Mouse (Mus musculus) heart, embryonic 12.5 days (tissue): ENCODE results near the gene Pcyt1a. TPM values are rescaled to one million over a fixed set of nuclear protein-coding genes. Genes with fewer than 3 reads are reported as not detected.
A peak's percentile ranks its signal among the peaks of the same experiment; 100 is the strongest.

ENCODE experiments used
- ATAC-seq: fragments of 200-750 bp; cut with Nextera tagmentation; 2 replicates; pipeline ENCODE4 v1.8.0; 2017; ENCODE audit warnings: moderate TSS enrichment, moderate library complexity; ENCODE audit not compliant: insufficient number of reproducible peaks, low FRiP score
- H3K27ac ChIP-seq: fragments of 300-500 bp; sonication (generic); 2 replicates; pipeline ENCODE4 v1.5.1; 2016; ENCODE audit warnings: mild to moderate bottlenecking, moderate library complexity; ENCODE audit not compliant: poor library complexity, severe bottlenecking
- H3K27me3 ChIP-seq: fragments of 300-500 bp; sonication (generic); replicated peaks from 2 replicates; pipeline ENCODE4 v1.6.1; 2016; ENCODE audit warnings: mild to moderate bottlenecking, moderate library complexity
- H3K36me3 ChIP-seq: fragments of 300-500 bp; sonication (generic); 2 replicates; pipeline ENCODE4 v1.6.1; 2016; ENCODE audit warnings: mild to moderate bottlenecking, moderate library complexity
- H3K4me1 ChIP-seq: fragments of 300-500 bp; sonication (generic); replicated peaks from 2 replicates; pipeline ENCODE4 v1.6.1; 2016; ENCODE audit warnings: mild to moderate bottlenecking
- H3K4me2 ChIP-seq: fragments of 300-500 bp; sonication (generic); 2 replicates; pipeline ENCODE4 v1.6.1; 2016; ENCODE audit warnings: mild to moderate bottlenecking, moderate library complexity
- H3K4me3 ChIP-seq: fragments of 300-500 bp; sonication (generic); 2 replicates; pipeline ENCODE4 v1.5.1; 2016; ENCODE audit warnings: mild to moderate bottlenecking
- H3K9ac ChIP-seq: fragments of 300-500 bp; sonication (generic); 2 replicates; pipeline ENCODE4 v1.6.1; 2016; ENCODE audit warnings: mild to moderate bottlenecking, moderate library complexity
- H3K9me3 ChIP-seq: fragments of 300-500 bp; sonication (generic); replicated peaks from 2 replicates; pipeline ENCODE4 v1.6.1; 2016; ENCODE audit warnings: mild to moderate bottlenecking, moderate library complexity
- WGBS: fragments of 180-500 bp; shearing (Covaris S2); methylation state at CpG from one replicate; pipeline ENCODE4 v1.1.7; 2016; 5-methylcytosine and 5-hydroxymethylcytosine counted together
- polyA plus RNA-seq: library from polyadenylated mRNA; unstranded; fragments of >200 nt; fragmentation: Nextera tagmentation; extraction: Ambion mirVana; gene quantifications from 2 replicates; pipeline ENCODE4 v1.2.1, GENCODE M21; 2016

The Pcyt1a gene
- polyA plus RNA-seq, 1 experiment from 2014 or later = 43.2 TPM

DNA sequence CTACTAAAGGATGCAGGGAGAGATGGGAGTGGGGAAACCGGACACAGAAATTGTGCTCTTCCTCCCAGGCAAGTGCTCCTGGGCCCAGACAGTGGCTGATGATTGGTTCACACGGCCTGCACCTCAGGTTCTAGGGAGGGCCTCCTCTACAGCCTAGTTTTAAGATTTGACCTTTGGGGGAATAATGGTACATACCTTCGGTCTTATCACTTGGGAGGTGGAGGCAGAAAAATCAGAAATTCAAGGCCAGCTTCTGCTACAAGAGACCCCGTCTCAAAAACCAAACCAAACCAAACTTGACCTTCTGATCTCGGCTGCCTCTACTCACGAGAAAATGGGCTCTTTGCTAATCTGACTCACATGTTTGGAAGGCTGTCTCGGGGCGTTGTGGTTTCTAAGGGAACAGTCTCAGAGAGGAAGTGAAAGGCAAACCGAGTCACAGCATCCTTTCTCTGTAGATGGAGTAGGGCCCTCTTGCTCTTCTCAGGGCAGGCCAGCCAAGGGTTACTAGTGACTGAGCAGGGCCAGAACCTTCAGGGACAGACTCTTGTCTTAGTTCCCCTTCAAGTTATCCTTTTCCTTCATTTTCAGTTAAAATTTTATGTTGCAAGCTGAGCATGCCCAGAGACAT is 29.3 kb upstream of the Pcyt1a start:
- ATAC-seq = no peak
- no peaks in the 10 kb centered on the region for H3K36me3 ChIP-seq
- H3K27me3 ChIP-seq = no peaks in the 10 kb centered on the region
- WGBS = 74% methylated on average over 9 of the region's 9 CpGs
- no peak overlapping the region for H3K4me2 ChIP-seq
- peaks cover 6% of the 10 kb centered on the region; the same call in 1 of the 2 replicates for H3K4me1 ChIP-seq
- no peak overlapping the region for H3K4me3 ChIP-seq
- H3K9me3 ChIP-seq = no peaks in the 10 kb centered on the region
- no peak overlapping the region for H3K9ac ChIP-seq
- H3K27ac ChIP-seq = no peak overlapping the region

DNA sequence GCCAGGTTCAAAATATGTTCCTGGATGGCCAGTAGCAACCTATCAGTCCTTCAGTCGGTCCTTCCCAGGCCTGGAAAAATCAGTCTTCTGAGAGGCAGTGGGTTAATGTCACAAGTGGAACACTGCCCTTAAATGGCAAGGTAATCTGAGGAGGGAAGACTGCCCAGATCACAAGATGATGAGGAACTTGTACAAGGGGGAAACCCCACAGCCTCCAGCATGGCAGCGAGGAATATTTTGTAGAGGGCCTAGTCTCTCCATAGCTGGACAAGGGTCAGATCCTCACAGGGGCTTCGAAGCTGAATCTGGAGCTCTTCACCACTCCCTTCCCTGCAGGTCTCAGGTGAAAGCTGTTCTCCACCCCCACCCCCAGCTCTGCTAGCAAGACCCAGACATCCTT is 27.9 kb upstream of the Pcyt1a start:
- 67% methylated on average over 3 of the region's 3 CpGs for WGBS

DNA sequence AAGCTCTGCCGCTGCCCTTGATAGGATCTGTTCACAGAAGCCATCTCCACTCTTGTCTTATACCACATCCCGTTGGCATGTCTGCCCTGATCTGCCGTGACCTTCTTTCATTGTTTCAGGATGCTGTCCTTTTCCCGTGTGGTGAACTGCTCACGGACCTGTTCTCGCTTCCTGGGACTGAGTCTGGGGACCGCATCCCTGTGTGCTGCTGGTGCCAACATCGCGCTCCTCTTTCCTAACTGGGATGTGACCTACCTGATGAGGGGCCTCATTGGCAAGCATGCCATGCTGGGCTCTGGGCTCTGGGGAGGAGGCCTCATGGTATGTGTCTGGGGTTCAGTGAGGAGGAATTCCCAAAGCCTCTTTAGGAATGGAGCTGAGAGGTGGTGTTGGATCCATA is 25.0 kb upstream of the Pcyt1a start:
- H3K9me3 ChIP-seq = no peaks in the 10 kb centered on the region
- H3K4me1 ChIP-seq = no peaks in the 10 kb centered on the region
- H3K27me3 ChIP-seq = no peaks in the 10 kb centered on the region
- H3K36me3 ChIP-seq = no peaks in the 10 kb centered on the region
- no peak overlapping the region for H3K4me3 ChIP-seq
- no peak overlapping the region for H3K27ac ChIP-seq
- H3K9ac ChIP-seq = no peak overlapping the region
- no peak for ATAC-seq
- 82% methylated on average over 9 of the region's 9 CpGs for WGBS
- no peak overlapping the region for H3K4me2 ChIP-seq

More for the DNA sequence above, 27.9 kb upstream of the Pcyt1a start:
- H3K9me3 ChIP-seq = no peaks in the 10 kb centered on the region
- no peak overlapping the region for H3K4me3 ChIP-seq
- H3K27me3 ChIP-seq = no peaks in the 10 kb centered on the region
- ATAC-seq = no peak
- no peak overlapping the region for H3K4me2 ChIP-seq
- H3K27ac ChIP-seq = no peak overlapping the region
- H3K9ac ChIP-seq = no peak overlapping the region
- H3K4me1 ChIP-seq = no peaks in the 10 kb centered on the region
- H3K36me3 ChIP-seq = no peaks in the 10 kb centered on the region

DNA sequence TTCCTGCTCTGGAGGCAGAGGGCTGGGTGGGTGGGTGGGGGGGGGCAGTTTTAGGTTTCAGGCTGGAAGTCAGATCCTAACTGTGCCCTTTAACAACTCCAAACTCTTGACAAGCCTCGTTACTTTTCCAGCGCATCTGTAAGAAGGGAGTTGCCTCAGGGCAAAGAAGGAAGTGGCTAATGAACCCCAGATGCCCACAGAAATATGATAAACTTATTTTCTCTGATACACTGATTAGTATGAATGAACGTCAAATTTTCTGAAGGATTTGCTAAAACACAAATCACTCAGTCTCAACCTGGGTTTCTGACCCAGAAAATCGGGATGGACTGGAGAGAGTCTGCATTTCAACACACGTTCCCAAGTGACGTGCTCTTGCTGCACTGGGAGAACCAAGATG is 24.1 kb upstream of the Pcyt1a start:
- Histone ChIP-seq H3K9me3 (no peaks in the 10 kb centered on the region), H3K36me3 (no peaks in the 10 kb centered on the region), H3K4me2 (no peak overlapping the region), H3K4me3 (no peak overlapping the region), H3K9ac (no peak overlapping the region), H3K27ac (no peak overlapping the region), H3K27me3 (no peaks in the 10 kb centered on the region), H3K4me1 (no peaks in the 10 kb centered on the region)
- ATAC-seq = no peak
- WGBS = 68% methylated on average over 6 of the region's 6 CpGs

DNA sequence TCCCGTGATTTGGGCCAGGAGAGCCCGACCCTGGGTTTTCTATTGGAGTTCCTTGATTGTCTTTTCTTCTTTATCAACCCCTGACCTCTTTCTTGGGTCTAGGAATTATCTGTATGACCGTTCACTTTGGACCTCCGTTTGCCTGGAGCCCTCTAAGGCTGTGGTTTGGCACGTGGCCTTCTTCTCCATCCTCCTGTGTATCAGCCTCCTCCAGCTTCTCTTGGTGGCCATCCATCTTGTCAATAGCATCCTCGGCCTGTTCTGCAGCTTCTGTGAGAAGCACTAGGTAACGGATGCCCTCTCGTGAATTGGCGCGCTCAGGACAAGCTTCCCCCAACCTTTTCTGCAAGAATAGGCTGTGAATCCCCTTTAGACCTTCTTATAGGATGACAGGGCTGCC is 23.0 kb upstream of the Pcyt1a start:
- Histone ChIP-seq H3K9me3 (no peaks in the 10 kb centered on the region), H3K4me1 (no peaks in the 10 kb centered on the region), H3K4me3 (no peak overlapping the region), H3K4me2 (no peak overlapping the region), H3K36me3 (no peaks in the 10 kb centered on the region), H3K27ac (no peak overlapping the region), H3K27me3 (no peaks in the 10 kb centered on the region), H3K9ac (no peak overlapping the region)
- WGBS = 77% methylated on average over 10 of the region's 10 CpGs
- no peak for ATAC-seq

DNA sequence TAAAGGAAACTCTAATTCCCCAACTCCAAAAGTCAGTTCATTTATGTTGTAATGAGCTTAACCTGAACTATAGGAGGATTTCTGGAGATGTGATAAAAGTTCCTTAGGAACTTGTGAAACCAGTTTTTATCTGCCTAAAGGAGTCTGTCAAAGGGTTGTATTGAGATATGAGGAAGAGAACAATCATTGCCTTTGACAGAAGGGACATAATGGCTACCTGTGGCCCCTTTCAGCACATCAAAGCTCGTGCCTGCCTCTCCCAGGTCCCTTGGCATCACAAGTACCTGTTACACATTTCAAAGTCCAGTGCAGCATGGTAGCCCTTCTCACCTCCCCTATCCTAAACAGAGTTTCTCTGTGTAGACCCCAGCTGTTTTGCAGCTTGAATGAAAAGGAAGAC is 13.3 kb upstream of the Pcyt1a start:
- no peaks in the 10 kb centered on the region for H3K36me3 ChIP-seq
- no peak overlapping the region for H3K4me2 ChIP-seq
- ATAC-seq = no peak
- no peak overlapping the region for H3K9ac ChIP-seq
- no peaks in the 10 kb centered on the region for H3K27me3 ChIP-seq
- H3K9me3 ChIP-seq = no peaks in the 10 kb centered on the region
- no peak overlapping the region for H3K4me3 ChIP-seq
- 52% methylated on average over 1 of the region's 1 CpGs for WGBS
- peaks cover 6% of the 10 kb centered on the region; the same call in 1 of the 2 replicates for H3K4me1 ChIP-seq
- no peak overlapping the region for H3K27ac ChIP-seq

DNA sequence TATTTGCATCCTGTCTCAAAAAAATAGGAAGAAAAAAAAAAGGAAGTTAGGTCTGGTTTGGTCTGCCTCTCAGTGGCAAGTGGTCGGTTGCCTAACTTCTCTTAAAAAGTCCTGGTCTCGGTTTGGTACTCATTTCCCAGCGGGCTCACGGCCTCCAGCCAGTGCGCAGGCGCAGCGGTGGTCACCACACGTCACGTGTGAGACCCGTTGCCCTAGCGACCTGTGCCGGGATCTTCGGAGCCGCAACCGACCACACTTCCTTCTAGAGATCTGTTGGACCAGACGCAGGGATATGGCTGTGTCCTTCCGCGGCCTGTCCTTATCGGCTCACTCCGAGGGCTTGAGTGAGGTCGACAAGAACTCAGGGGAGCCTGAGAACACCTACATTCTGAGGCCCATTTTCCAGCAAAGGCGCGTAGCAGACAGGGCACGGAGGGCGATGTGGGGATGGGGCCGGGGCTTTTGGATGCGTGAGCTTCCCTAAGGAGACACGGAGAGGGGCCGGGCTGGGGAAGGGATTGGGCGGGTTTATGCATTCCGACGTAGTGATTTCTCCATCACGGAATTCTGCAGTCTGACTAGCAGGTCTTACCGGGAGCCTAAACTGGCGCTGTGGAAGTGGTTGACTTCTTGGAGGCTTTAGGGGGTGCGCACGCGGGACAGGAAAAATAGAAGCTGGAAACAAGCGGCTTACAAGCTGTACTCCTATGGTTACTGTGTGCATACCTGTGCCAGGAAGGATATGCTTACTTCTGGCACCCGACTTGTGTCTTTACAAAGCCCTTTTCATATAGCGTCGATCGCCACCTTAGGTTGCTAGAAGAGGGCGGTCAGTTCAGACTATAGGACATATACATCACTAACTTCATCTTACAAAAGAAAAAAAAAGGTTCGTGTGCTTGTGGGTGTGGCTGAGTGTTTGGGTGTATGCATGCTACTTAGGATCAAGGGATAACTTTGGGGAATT is 10.9 kb upstream of the Pcyt1a start, which contains the start of gene Tctex1d2:
Gene Tctex1d2, plus strand, starts transcription at position 186 of the 967 bp plus-strand sequence.
- no peaks in the 10 kb centered on the region for H3K36me3 ChIP-seq
- H3K27ac ChIP-seq = peak within 1 kb of the TSS; percentile 96
- H3K9me3 ChIP-seq = no peaks in the 10 kb centered on the region
- peak within 1 kb of the TSS; percentile 85 for H3K9ac ChIP-seq
- ATAC-seq = peak; percentile 95
- peak within 1 kb of the TSS; percentile 87 for H3K4me2 ChIP-seq
- 2% methylated on average over 45 of the region's 45 CpGs for WGBS
- H3K4me3 ChIP-seq = peak within 1 kb of the TSS; percentile 83
- no peaks in the 10 kb centered on the region for H3K27me3 ChIP-seq
- H3K4me1 ChIP-seq = peaks cover 6% of the 10 kb centered on the region; the same call in 1 of the 2 replicates

DNA sequence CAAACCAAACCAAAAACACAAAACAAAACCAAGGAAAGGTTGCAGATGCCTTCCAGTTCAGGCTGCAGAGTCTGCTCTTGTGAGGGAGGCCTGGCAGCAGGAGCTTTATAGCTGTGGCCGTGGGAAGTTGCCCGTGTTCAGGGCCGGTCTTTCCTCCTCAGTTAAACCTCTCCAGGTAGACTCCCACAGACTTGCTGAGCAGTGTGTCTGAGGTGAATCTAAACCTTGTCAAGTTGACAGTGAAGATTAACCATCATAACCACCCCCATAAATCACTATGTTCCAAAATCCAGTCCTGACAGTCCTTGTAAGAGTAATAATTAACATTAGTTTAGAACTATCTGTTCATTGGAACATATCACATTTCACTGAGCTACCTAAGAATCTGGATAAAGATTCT is 3.2 kb upstream of the Pcyt1a start:
- peaks cover 14% of the 10 kb centered on the region for H3K4me1 ChIP-seq
- H3K4me2 ChIP-seq = no peak overlapping the region
- H3K4me3 ChIP-seq = no peak overlapping the region
- H3K27ac ChIP-seq = no peak overlapping the region
- H3K9ac ChIP-seq = no peak overlapping the region
- no peaks in the 10 kb centered on the region for H3K27me3 ChIP-seq
- no peak for ATAC-seq
- 89% methylated on average over 3 of the region's 3 CpGs for WGBS
- H3K9me3 ChIP-seq = no peaks in the 10 kb centered on the region
- no peaks in the 10 kb centered on the region for H3K36me3 ChIP-seq

DNA sequence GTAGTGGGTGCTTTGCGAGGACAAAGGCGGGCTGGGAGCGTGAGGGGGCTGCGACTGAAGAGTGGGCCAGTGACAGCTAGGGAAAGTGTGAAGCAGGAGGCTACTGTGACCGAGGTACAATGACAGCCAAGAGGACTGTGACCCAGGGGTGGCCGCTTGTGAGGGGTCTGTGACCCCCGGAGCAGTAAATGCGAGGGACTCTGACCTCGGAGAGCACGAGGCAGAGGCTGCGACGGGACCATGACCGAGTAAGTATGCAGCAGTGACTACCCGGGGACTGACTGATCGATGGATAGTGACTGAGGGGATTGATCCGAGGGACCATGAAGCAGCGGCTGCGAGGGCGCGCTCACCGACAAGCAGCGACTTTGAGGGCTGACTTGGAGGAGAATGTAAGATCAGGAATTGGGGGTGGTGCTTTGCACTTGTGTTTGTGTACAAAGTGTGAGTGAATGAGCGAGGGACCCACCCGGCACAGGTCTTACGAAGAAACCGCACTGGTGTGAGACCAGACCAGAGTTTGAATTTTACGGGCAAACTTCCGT is 398 bp downstream of the Pcyt1a start:
- H3K36me3 ChIP-seq = no peaks in the 10 kb centered on the region
- peak; percentile 61 for ATAC-seq
- no peaks in the 10 kb centered on the region for H3K27me3 ChIP-seq
- peaks cover 28% of the 10 kb centered on the region for H3K4me1 ChIP-seq
- H3K9ac ChIP-seq = peak overlapping the region; percentile 85
- H3K9me3 ChIP-seq = no peaks in the 10 kb centered on the region
- peak overlapping the region; percentile 75 for H3K4me3 ChIP-seq
- WGBS = 1% methylated on average over 28 of the region's 28 CpGs
- peak overlapping the region; percentile 88 for H3K27ac ChIP-seq
- peak overlapping the region; percentile 88 for H3K4me2 ChIP-seq

DNA sequence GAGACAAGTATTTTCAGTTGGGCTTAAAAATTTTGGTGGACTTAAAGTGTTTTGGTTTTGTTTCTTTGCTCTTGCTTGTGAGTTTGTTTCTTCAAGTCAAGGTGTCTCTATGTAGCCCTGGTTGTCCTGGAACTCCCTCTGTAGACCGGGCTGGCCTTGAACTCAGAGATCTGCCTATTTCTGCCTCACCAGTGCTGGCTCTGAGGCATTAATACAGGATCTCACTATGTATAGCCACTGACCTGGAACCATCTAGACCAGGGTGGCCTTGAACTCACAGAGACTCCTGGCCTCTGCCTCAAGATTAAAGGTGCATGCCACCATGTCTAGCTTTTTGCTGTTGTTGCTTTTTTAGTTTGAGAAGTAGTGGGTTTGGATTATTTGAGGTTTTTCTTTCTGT is 1.2 kb downstream of the Pcyt1a start:
- Histone ChIP-seq H3K9ac (0 out of 2 replicates have a peak overlapping the region, but pooled peaks have one; percentile 85), H3K4me3 (peak overlapping the region; percentile 75)
- WGBS = 86% methylated on average over 1 of the region's 1 CpGs

DNA sequence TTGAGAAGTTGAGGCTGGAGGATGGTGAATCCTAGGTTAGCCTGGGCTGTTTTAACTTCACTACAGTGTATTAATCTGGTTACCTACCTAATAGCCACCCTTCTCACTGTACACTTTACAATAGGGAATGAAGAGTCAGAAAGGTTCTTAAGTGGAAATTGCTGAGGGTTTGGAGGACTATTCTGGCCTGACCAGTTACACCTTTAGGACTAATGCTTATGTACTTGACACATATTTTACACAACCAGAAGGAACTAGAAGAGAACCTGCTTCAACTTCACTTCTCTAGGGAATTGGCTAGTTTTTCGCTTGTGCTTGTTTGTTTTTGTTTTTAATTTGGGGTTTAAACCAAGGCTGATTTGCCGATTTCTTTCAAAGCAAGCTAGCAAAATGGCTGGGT is 2.4 kb downstream of the Pcyt1a start:
- Histone ChIP-seq H3K4me1 (peaks cover 34% of the 10 kb centered on the region), H3K36me3 (no peaks in the 10 kb centered on the region), H3K27ac (no peak overlapping the region), H3K9ac (no peak overlapping the region), H3K27me3 (no peaks in the 10 kb centered on the region), H3K9me3 (no peaks in the 10 kb centered on the region), H3K4me3 (no peak overlapping the region), H3K4me2 (no peak overlapping the region)
- 71% methylated on average over 2 of the region's 2 CpGs for WGBS
- no peak for ATAC-seq

More for the DNA sequence above, 1.2 kb downstream of the Pcyt1a start:
- Histone ChIP-seq H3K36me3 (no peaks in the 10 kb centered on the region), H3K27ac (no peak overlapping the region), H3K27me3 (no peaks in the 10 kb centered on the region), H3K4me2 (peak overlapping the region; percentile 88), H3K9me3 (no peaks in the 10 kb centered on the region), H3K4me1 (peaks cover 28% of the 10 kb centered on the region)
- ATAC-seq = no peak
